Mouse (Mus musculus): Measurements from ENCODE around the gene Gtf2e1. TPM values are rescaled to one million over a fixed set of nuclear protein-coding genes. Genes with fewer than 3 reads are reported as not detected.

Gene Gtf2e1
- polyA plus RNA-seq, 2 experiments from 2014 or later = 10.3 to 12.9 TPM

DNA sequence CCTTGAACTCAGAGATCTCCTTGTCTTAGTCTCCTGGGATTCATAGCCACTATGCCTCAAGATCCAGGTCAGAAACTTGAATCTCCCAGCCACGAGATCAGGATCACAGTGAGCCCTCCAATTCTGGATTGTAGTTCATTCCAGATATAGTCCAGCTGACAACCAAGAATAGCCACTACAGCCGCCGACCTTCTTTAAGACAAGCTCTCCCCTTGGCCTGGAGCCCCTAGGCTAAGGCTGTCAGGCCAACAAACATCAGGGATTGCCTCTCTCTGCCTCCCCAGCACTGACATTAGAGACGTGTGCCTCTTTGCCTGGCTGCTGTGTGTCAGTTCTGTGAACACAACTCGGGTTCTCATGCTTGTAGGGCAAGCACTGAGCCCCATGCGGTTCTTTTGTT, 1.2 kb upstream of the Gtf2e1 start:
- ATAC-seq = no peak

DNA sequence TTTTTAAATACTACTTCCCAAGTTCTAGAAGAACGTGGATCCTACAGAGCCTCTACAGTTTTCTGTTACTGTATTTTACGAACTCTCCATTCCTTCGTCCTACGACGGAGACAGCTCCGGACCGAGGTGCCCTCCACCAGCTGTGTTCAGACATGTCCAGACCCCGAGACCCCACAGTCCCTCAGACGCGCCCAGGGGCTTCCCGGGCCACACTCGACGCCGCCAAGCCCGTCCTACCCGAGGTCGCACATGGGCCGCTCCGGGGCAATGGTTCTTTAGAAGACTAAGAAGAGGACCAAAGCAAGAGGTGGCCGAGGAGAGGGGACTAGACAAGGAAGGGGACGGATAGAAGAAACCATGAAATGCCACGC, 364 bp downstream of the Gtf2e1 start:
- peak; percentile 21 for ATAC-seq

DNA sequence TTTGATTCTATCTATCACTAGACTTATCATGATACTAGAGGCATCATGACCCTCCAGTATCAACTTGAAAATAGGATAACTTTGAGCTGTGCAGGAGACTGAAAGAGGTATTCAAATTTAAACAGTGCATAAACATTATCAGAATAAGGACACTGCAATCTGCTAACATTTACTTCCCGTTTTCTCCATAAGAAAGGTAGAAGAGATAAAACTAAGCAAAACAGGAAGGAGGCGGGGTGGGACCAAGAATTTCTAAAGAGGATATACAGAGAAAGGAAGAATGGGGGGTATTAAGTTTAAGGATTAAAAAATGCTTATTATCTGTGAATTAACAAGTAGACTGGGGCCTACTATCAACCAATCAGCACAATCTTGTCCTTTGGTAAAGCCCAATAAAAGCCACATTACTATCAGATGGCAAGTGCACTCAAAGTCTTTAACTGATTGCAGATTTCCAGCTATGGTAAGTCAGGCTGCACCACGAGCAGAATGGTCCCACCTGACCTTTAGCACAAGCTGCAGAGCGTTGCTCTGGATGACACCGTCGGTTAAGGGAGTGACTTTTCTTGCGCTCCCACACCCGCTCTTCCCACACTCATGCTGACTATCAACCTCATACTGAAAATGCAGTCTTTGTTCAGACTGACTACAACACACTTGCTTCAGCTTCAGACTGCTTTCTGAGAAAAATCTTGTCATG, 6.1 kb downstream of the Gtf2e1 start:
- no peak for ATAC-seq

- ATAC-seq = no peak
These were observed 7.5 kb downstream of the Gtf2e1 start for GRCm38 (mm10) chr16:37532046-37532445.

- ATAC-seq = no peak
These were observed 9.4 kb downstream of the Gtf2e1 start for GRCm38 (mm10) chr16:37530170-37530569.

GRCm38 (mm10) chr16:37526688-37527223, 12.8 kb downstream of the Gtf2e1 start:
- no peak for ATAC-seq

DNA sequence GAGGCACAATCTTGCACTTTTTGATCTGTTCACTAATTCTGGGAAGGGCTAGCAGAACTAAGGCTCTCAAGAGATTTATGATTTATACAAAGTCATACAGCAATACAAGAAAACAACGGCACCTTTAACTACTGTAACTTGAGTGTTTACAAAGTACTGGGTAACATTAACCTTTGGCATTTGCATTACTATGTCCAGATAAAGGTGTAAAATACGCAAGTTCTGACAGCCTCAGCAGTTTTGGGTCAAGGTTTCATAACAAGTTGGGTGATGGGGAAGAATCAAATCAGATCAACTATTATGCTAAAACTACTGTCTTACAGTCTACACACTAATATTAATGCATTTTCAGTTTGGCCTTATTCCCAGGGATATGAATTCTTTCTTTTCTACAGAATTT, 14.5 kb downstream of the Gtf2e1 start:
- no peak for ATAC-seq

DNA sequence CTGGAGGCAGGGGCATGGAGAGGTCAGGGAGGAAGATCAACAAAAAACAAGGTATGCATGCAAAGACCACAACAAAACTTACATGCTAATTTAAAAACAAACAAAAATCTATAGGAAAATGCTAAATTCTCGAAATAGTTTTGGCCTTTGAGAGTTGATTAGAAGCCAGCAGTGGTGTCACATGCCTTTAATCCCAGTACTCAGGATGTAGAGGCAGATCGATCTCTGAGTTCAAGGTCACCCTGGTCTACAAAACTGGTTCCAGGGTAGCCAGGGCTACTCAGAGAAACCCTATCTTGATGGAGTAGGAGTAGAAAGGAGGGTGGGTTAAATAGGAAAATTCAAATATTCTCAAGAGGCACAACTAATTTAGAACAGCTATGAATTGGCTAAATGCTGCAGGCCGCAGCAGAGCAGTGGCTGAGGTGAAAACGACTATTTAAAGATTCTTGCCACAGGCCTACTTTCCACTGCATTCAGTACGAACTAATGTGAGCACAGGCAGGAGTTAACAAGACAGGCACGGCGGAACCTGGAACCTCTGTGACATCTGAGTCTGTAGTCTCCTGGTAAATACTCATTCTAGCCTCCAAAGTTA, 17.4 kb downstream of the Gtf2e1 start:
- no peak for ATAC-seq

GRCm38 (mm10) chr16:37520190-37521040, 19.2 kb downstream of the Gtf2e1 start:
- no peak for ATAC-seq

DNA sequence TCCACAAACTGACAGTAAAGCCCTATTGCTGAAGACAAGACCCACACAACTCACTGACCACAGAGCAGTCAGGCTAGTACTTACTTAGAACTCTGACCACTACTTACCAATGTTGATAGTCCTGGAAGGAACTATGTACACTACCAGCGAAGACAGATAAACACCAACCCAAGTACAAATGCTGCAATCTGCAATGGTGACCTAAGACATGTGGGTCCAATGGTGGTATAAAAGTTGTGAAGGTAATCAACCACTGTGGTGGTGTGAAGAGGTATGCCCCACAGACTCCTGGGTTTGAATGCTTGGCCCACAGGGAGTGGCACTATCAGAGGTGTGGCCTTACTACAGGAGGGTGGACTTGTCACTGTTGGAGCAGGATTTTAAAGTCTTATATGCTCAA, 19.9 kb downstream of the Gtf2e1 start:
- ATAC-seq = no peak

DNA sequence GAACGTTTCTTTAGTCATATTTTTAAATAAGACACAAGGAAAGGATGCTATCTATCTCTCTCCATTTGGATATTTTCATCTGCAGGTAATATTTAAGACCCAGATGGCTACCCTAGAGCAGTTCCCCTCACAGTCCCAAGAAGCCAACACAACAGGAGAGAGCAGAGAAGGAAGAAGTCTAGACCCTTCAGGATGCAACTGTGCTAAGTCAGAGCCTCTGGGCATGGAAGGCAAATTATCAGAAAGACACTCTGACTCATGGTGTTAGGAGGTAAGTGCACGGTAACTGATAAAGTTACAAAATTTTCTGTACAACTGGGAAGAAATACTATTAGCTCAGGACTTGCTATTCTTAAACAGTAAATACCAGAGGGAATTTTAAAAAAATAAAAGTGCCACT, 20.9 kb downstream of the Gtf2e1 start:
- ATAC-seq = no peak

GRCm38 (mm10) chr16:37517596-37518211, 21.9 kb downstream of the Gtf2e1 start:
- no peak for ATAC-seq

- ATAC-seq = no peak
These were observed 23.1 kb downstream of the Gtf2e1 start for GRCm38 (mm10) chr16:37516376-37516993.

DNA sequence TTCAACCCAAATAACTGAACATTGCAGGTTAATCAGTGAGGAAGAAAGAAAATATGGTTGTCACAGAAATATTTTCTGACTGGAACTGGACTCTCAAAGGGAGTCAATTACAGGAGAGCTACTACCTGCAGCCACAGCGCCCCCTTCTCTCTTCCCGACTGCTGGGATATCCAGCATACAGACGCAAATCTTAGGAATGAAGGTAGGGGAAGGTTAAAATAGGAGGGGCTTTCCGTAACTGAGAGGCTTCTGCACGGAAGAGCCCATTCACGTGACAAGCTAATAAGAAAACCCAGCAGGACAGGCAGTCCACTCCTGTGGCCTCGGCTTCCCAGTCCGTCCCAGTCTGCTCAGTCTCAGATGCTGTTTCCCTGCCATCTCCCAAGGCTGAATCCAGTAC, 24.9 kb downstream of the Gtf2e1 start:
- ATAC-seq = no peak

GRCm38 (mm10) chr16:37511489-37511888, 28.1 kb downstream of the Gtf2e1 start:
- ATAC-seq = no peak

DNA sequence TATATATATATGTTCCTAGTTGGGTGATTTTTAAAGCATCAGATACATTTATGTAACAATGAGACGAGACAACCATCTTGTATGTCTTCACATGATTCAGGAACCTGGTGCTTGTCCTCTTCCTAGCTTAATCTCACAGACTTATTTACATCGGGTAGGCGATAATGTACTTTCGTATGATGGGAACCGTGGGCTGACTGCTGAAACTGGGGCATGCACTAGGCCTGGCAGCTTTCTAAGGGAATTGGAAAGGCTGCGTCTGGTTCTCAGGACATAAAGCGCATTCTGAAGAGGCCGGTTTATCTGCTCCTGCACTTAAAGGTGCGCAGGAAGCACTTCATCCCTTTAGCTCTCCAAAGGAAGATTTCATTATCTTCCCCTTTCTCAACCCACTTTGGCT, 32.8 kb downstream of the Gtf2e1 start:
- ATAC-seq = no peak

- ATAC-seq = no peak
These were observed 35.1 kb downstream of the Gtf2e1 start for GRCm38 (mm10) chr16:37504517-37504916.

DNA sequence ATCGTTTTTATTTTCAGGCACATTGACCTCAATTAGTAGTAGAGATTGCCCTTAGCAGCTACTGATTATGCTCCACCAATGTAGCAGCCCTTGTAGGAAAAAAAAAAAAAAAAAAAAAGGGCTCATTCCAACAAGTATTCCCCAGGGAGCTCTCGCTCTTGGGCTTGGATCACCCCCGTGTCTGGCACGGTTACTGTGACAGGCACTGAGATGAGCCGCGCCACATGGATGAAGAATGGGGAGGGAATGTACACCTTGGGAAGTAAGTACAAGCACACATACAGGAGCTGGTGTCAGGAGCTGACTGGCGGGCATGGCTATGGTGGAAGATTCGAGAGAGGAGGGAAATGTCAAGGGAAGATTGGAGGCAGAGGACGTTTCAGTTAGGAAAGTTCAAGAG, 41.0 kb downstream of the Gtf2e1 start:
- no peak for ATAC-seq

GRCm38 (mm10) chr16:37495017-37495416, 44.6 kb downstream of the Gtf2e1 start:
- ATAC-seq = no peak

DNA sequence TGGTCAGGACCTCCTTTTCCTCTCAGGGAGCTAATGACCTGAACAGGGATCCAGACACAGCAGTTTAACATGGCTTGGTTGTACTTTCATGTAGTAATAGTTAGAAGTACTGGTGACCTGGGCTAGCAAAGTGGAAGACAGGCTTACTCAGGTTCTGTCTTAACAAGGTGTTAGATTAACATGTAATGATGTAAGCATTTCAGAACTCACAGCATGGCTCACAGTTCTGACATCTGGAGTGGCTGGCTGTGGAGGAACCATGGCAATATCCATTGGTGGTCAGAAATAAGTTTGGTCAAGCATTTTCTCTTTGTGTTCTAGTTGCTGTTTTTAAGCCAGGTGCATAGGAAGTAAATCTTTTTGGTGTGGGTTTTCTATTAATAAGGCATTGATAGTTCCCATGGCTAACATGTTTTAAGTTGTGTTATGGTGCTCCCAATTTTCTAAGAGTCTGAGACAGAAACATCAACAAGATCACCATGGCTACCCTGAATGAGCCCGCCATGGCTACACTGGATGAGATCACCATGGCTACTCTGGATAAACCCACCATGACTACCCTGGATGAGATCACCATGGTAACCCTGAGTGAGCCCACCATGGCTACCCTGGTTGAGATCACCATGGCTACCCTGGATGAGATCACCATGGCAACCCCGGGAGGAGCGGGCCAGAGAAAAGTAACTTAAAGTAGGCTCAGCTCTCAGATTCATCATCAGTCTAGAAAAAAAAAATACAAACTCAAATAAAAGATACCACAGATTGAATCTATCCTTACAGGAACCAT, 52.6 kb downstream of the Gtf2e1 start:
- ATAC-seq = no peak
